Mouse (Mus musculus) G1E (cell line): ENCODE data around the gene Cx3cr1.

Experiments
- CTCF ChIP-seq: IDR thresholded peaks from 2 replicates; pipeline ENCODE4 v1.5.1; 2012; ENCODE audit warnings: low read depth, low read length, inconsistent platforms, mixed read lengths
- GATA1 ChIP-seq: IDR thresholded peaks from 2 replicates; pipeline ENCODE4 v1.6.1; 2012; ENCODE audit warnings: borderline replicate concordance, low read length, inconsistent platforms, mixed read lengths
- GATA2 ChIP-seq: IDR thresholded peaks from 2 replicates; pipeline ENCODE4 v1.6.1; 2012; ENCODE audit warnings: low read depth, low read length, inconsistent platforms, borderline replicate concordance
- POLR2AphosphoS5 ChIP-seq: IDR thresholded peaks from 2 replicates; pipeline ENCODE4 v1.6.1; 2012; ENCODE audit warnings: low read depth, low read length, inconsistent platforms; ENCODE audit not compliant: insufficient replicate concordance
- TAL1 ChIP-seq: conservative IDR thresholded peaks from 2 replicates; pipeline ENCODE4 v1.6.1; 2012; ENCODE audit warnings: low read depth, low read length, inconsistent platforms, mixed read lengths

- no peak for TF ChIP-seq GATA1
- TF ChIP-seq CTCF, result no peak
- no peak for TF ChIP-seq POLR2AphosphoS5
- TF ChIP-seq TAL1, result no peak
- TF ChIP-seq GATA2, result no peak
Measured at GRCm38 (mm10) chr9:119895040-119895721, 174.5 kb downstream of the Cx3cr1 start.
